8 mouse cellular contexts compared by ENCODE assay signal in genomic region chr11:60809546-60809945, GRCm38 (mm10). TPM values are rescaled to one million over a fixed set of nuclear protein-coding genes. Genes with fewer than 3 reads are reported as not detected.
DNase-seq lines count a peak whose midpoint lies in the region; ATAC-seq and TF ChIP-seq lines count a peak whose summit lies in the region.

No protein-coding gene starts in this region.

- DNase-seq in heart, postnatal 0 days (ENCODE audit: low spot score), result no peak
- no peak for DNase-seq in heart, adult 8-10 months (ENCODE audit: low spot score)
- DNase-seq in NIH3T3 (ENCODE audit: low read depth), result peak; percentile 50
- DNase-seq in intestine, embryonic 14.5 days (ENCODE audit: low spot score), result no peak
- DNase-seq in liver, embryonic 11.5 days (ENCODE audit: low spot score), result no peak
- no peak for DNase-seq in frontal cortex, postnatal 10 days (ENCODE audit: low spot score in 2 of 2)
- no peak for DNase-seq in yolk sac, embryonic 10.5 days (ENCODE audit: low spot score)
- no peak for DNase-seq in thymus, postnatal 10 days (ENCODE audit: low spot score in 2 of 2)

- no peaks in the 10 kb centered on the region for H3K27me3 ChIP-seq in heart, postnatal 0 days (ENCODE audit: control insufficient read depth, insufficient read depth, low read length)
- no peaks in the 10 kb centered on the region for H3K27me3 ChIP-seq in intestine, embryonic 14.5 days (replicated peaks; ENCODE audit: control insufficient read depth, insufficient read depth, low read length)
- no peaks in the 10 kb centered on the region for H3K27me3 ChIP-seq in liver, embryonic 11.5 days (replicated peaks; ENCODE audit: control insufficient read depth, insufficient read depth, low read length)

- no peak for TF ChIP-seq CTCF in heart, postnatal 0 days (IDR thresholded peaks at IDR 0.05; ENCODE audit: low read depth)

- 17% methylated on average over 1 of the region's 1 CpGs for WGBS in heart, postnatal 0 days
- WGBS in intestine, embryonic 14.5 days, result 60% methylated on average over 1 of the region's 1 CpGs
- WGBS in liver, embryonic 11.5 days, result 48% methylated on average over 1 of the region's 1 CpGs

- peak overlapping the region; percentile 44; the same call in 1 of the 2 replicates for H3K4me3 ChIP-seq in heart, postnatal 0 days (ENCODE audit: low read depth, low read length)
- H3K4me3 ChIP-seq in intestine, embryonic 14.5 days (ENCODE audit: low read depth, low read length), result peak overlapping the region; percentile 44
- H3K4me3 ChIP-seq in liver, embryonic 11.5 days (ENCODE audit: low read depth, low read length), result peak overlapping the region; percentile 55

- no peak for ATAC-seq in heart, postnatal 0 days (ENCODE audit: insufficient read depth, low read depth)
- no peak for ATAC-seq in intestine, embryonic 14.5 days (replicated peaks; ENCODE audit: low FRiP score, low TSS enrichment, low read depth)
- ATAC-seq in liver, embryonic 11.5 days (replicated peaks; ENCODE audit: low FRiP score), result no peak

- H3K36me3 ChIP-seq in heart, postnatal 0 days (replicated peaks; ENCODE audit: control insufficient read depth, insufficient read depth, low read length), result no peaks in the 10 kb centered on the region
- H3K36me3 ChIP-seq in intestine, embryonic 14.5 days (ENCODE audit: control insufficient read depth, insufficient read depth, low read length), result no peaks in the 10 kb centered on the region
- no peaks in the 10 kb centered on the region for H3K36me3 ChIP-seq in liver, embryonic 11.5 days (ENCODE audit: control insufficient read depth, insufficient read depth, low read length)

- H3K4me2 ChIP-seq in heart, postnatal 0 days (ENCODE audit: low read depth, low read length), result peak overlapping the region; percentile 60
- H3K4me2 ChIP-seq in intestine, embryonic 14.5 days (ENCODE audit: low read length), result peak overlapping the region; percentile 66
- H3K4me2 ChIP-seq in liver, embryonic 11.5 days, result peak overlapping the region; percentile 76

- no peak for TF ChIP-seq EP300 in heart, postnatal 0 days (IDR thresholded peaks at IDR 0.05; ENCODE audit: low read depth)

- H3K27ac ChIP-seq in heart, postnatal 0 days (ENCODE audit: low read depth), result 0 out of 2 replicates have a peak overlapping the region, but pooled peaks have one; percentile 17
- no peak overlapping the region for H3K27ac ChIP-seq in intestine, embryonic 14.5 days (ENCODE audit: low read depth)
- H3K27ac ChIP-seq in liver, embryonic 11.5 days (ENCODE audit: low read depth, low read length), result no peak overlapping the region

- H3K4me1 ChIP-seq in heart, postnatal 0 days (ENCODE audit: control insufficient read depth, insufficient read depth), result peaks cover 19% of the 10 kb centered on the region; the same call in 1 of the 2 replicates
- H3K4me1 ChIP-seq in intestine, embryonic 14.5 days (replicated peaks; ENCODE audit: control insufficient read depth, insufficient read depth, low read length), result peaks cover 17% of the 10 kb centered on the region
- H3K4me1 ChIP-seq in liver, embryonic 11.5 days (replicated peaks; ENCODE audit: control insufficient read depth, insufficient read depth, low read length), result peaks cover 24% of the 10 kb centered on the region

- no peak overlapping the region for H3K9ac ChIP-seq in heart, postnatal 0 days (replicated peaks; ENCODE audit: low read depth, low read length)
- H3K9ac ChIP-seq in intestine, embryonic 14.5 days (ENCODE audit: low read length), result peak overlapping the region; percentile 38; the same call in 1 of the 2 replicates
- H3K9ac ChIP-seq in liver, embryonic 11.5 days (ENCODE audit: low read depth, low read length), result no peak overlapping the region

- no peaks in the 10 kb centered on the region for H3K9me3 ChIP-seq in heart, postnatal 0 days (replicated peaks; ENCODE audit: control insufficient read depth, low read length)
- no peaks in the 10 kb centered on the region for H3K9me3 ChIP-seq in intestine, embryonic 14.5 days (ENCODE audit: control insufficient read depth, low read length)
- H3K9me3 ChIP-seq in liver, embryonic 11.5 days (ENCODE audit: control insufficient read depth, low read length), result no peaks in the 10 kb centered on the region

RNA-seq across cellular contexts. Expression of gene Shmt1, which starts 2.0 kb away (rescaled TPM):
- total RNA-seq in heart, postnatal 0 days (2014; rRNA removed; ENCODE audit: low replicate concordance), result 34.6 and 77.7 TPM in 2 replicates
- polyA plus RNA-seq in heart, postnatal 0 days (2015; fragmentation: Nextera tagmentation; extraction: Ambion mirVana), result 25.2 and 26.7 TPM in 2 replicates
- 10 to 100 TPM in 2 of 4 experiments, 1 to 10 TPM in 2; 6.4 to 16.4 (median 10.4) TPM for total RNA-seq in heart, adult 8-10 months (2022)
- 94.7 and 102 TPM in 2 replicates for polyA plus RNA-seq in intestine, embryonic 14.5 days (2014; fragmentation: Nextera tagmentation; extraction: Ambion mirVana)
- 93.5 and 101 TPM in 2 replicates for polyA plus RNA-seq in liver, embryonic 11.5 days (2014; fragmentation: Nextera tagmentation; extraction: Ambion mirVana)

RNA-seq across cellular contexts. Expression of gene Dhrs7b, which starts 20.9 kb away (rescaled TPM):
- 20.7 and 28.4 TPM in 2 replicates for total RNA-seq in heart, postnatal 0 days (2014; rRNA removed; ENCODE audit: low replicate concordance)
- 22.9 and 27.8 TPM in 2 replicates for polyA plus RNA-seq in heart, postnatal 0 days (2015; fragmentation: Nextera tagmentation; extraction: Ambion mirVana)
- 10 to 100 TPM; 19.9 to 23.9 (median 21.3) TPM for total RNA-seq in heart, adult 8-10 months (2022)
- polyA plus RNA-seq in intestine, embryonic 14.5 days (2014; fragmentation: Nextera tagmentation; extraction: Ambion mirVana), result 49.4 and 50.3 TPM in 2 replicates
- 40.3 and 42.7 TPM in 2 replicates for polyA plus RNA-seq in liver, embryonic 11.5 days (2014; fragmentation: Nextera tagmentation; extraction: Ambion mirVana)

RNA-seq across cellular contexts. Expression of gene Smcr8, which starts 32.2 kb away (rescaled TPM):
- total RNA-seq in heart, postnatal 0 days (2014; rRNA removed; ENCODE audit: low replicate concordance), result 7.6 and 8.2 TPM in 2 replicates
- 2.0 and 2.1 TPM in 2 replicates for polyA plus RNA-seq in heart, postnatal 0 days (2015; fragmentation: Nextera tagmentation; extraction: Ambion mirVana)
- 10 to 100 TPM; 14.0 to 18.0 (median 15.8) TPM for total RNA-seq in heart, adult 8-10 months (2022)
- polyA plus RNA-seq in intestine, embryonic 14.5 days (2014; fragmentation: Nextera tagmentation; extraction: Ambion mirVana), result 8.2 and 9.2 TPM in 2 replicates
- polyA plus RNA-seq in liver, embryonic 11.5 days (2014; fragmentation: Nextera tagmentation; extraction: Ambion mirVana), result 7.7 and 7.8 TPM in 2 replicates

RNA-seq across cellular contexts. Expression of gene Top3a, which starts 32.4 kb away (rescaled TPM):
- 7.3 and 8.8 TPM in 2 replicates for total RNA-seq in heart, postnatal 0 days (2014; rRNA removed; ENCODE audit: low replicate concordance)
- polyA plus RNA-seq in heart, postnatal 0 days (2015; fragmentation: Nextera tagmentation; extraction: Ambion mirVana), result 3.8 and 4.4 TPM in 2 replicates
- 1 to 10 TPM; 3.9 to 6.1 (median 4.8) TPM for total RNA-seq in heart, adult 8-10 months (2022)
- polyA plus RNA-seq in intestine, embryonic 14.5 days (2014; fragmentation: Nextera tagmentation; extraction: Ambion mirVana), result 13.4 and 16.1 TPM in 2 replicates
- polyA plus RNA-seq in liver, embryonic 11.5 days (2014; fragmentation: Nextera tagmentation; extraction: Ambion mirVana), result 16.2 and 19.1 TPM in 2 replicates
